Mouse (Mus musculus): ENCODE measurements around the gene Tnfrsf22.
"Not testable (repeated sequence)": the region's sequence is repeated elsewhere in the genome, so short reads cannot be mapped to it uniquely, and the experiment has no call there.

The Tnfrsf22 gene

GRCm38 (mm10) chr7:143649034-143649768 lies at the start of gene Tnfrsf22:
Gene Tnfrsf22 (minus strand): TSS chr7:143649661.
- peak; percentile 91 for DNase-seq

GRCm38 (mm10) chr7:143696140-143696539 lies 46.7 kb upstream of the Tnfrsf22 start:
- DNase-seq: peak; percentile 29

GRCm38 (mm10) chr7:143694550-143694949 lies 45.1 kb upstream of the Tnfrsf22 start:
- no peak for DNase-seq

GRCm38 (mm10) chr7:143692746-143693510 lies 43.5 kb upstream of the Tnfrsf22 start:
- no peak for DNase-seq

GRCm38 (mm10) chr7:143691909-143692308 lies 42.4 kb upstream of the Tnfrsf22 start:
- DNase-seq: no peak

- no peak for DNase-seq
Observed at GRCm38 (mm10) chr7:143691181-143691580, 41.7 kb upstream of the Tnfrsf22 start.

- DNase-seq: no peak
Observed at GRCm38 (mm10) chr7:143689946-143690345, 40.5 kb upstream of the Tnfrsf22 start.

- no peak for DNase-seq
Observed at GRCm38 (mm10) chr7:143689481-143689880, 40.0 kb upstream of the Tnfrsf22 start.

- DNase-seq: not testable (repeated sequence)
Observed at GRCm38 (mm10) chr7:143686676-143687075, 37.2 kb upstream of the Tnfrsf22 start.

GRCm38 (mm10) chr7:143686191-143686590 lies 36.7 kb upstream of the Tnfrsf22 start:
- DNase-seq: not testable (repeated sequence)

GRCm38 (mm10) chr7:143685359-143686067 lies 36.1 kb upstream of the Tnfrsf22 start, which contains the start of gene Tnfrsf23:
Gene Tnfrsf23 (minus strand): TSS chr7:143685872.
- DNase-seq: peak; percentile 83

- DNase-seq: not testable (repeated sequence)
Observed at GRCm38 (mm10) chr7:143684569-143684968, 35.1 kb upstream of the Tnfrsf22 start.

- no peak for DNase-seq
Observed at GRCm38 (mm10) chr7:143681566-143681965, 32.1 kb upstream of the Tnfrsf22 start.

GRCm38 (mm10) chr7:143680836-143681235 lies 31.4 kb upstream of the Tnfrsf22 start:
- DNase-seq: not testable (repeated sequence)

GRCm38 (mm10) chr7:143679650-143680049 lies 30.2 kb upstream of the Tnfrsf22 start:
- DNase-seq: not testable (repeated sequence)

GRCm38 (mm10) chr7:143666427-143667311 lies 17.2 kb upstream of the Tnfrsf22 start:
- no peak for DNase-seq

- DNase-seq: no peak
Observed at GRCm38 (mm10) chr7:143663470-143663869, 14.0 kb upstream of the Tnfrsf22 start.

GRCm38 (mm10) chr7:143660797-143661196 lies 11.3 kb upstream of the Tnfrsf22 start:
- DNase-seq: no peak

- not testable (repeated sequence) for DNase-seq
Observed at GRCm38 (mm10) chr7:143649769-143650346, 397 bp upstream of the Tnfrsf22 start.

- DNase-seq: not testable (repeated sequence)
Observed at GRCm38 (mm10) chr7:143643949-143644348, 5.5 kb downstream of the Tnfrsf22 start.

- no peak for DNase-seq
Observed at GRCm38 (mm10) chr7:143636674-143637073, 12.8 kb downstream of the Tnfrsf22 start.

- DNase-seq: no peak
Observed at GRCm38 (mm10) chr7:143631503-143631902, 18.0 kb downstream of the Tnfrsf22 start.
